Mouse (Mus musculus): ENCODE results near the gene Zfp239. TPM values are rescaled to one million over a fixed set of nuclear protein-coding genes. Genes with fewer than 3 reads are reported as not detected.

Zfp239 gene
- total and polyA plus RNA-seq, 2 experiments = 0.05 to 0.09 TPM

DNA sequence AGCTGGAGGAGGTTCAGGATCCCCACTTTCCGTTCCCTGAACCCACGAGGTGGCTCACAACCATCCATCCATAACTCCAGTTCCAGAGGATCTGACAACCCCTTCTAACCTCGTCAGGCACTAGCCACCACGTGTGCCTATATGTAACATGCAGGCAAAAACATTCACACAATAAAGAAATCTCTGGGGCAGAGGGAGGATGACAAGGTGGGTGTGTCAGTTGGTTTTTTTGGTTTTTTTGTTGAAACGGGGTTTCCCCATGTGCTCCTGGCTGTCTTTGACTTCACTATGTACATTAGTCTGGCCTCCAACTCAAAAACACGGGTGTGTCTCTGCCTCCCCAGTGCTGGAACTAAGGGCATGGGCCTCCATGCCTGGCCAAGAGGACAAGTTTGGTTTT, 28.4 kb downstream of the Zfp239 start:
- Histone ChIP-seq H3K27ac (replicated peaks; ENCODE audit: insufficient read depth, low read depth, low read length) (no peak overlapping the region), H3K36me3 (ENCODE audit: control insufficient read depth, insufficient read depth, low read length) (0 out of 2 replicates have a peak, but pooled peaks cover 2% of the 10 kb centered on the region), H3K27me3 (ENCODE audit: control insufficient read depth, insufficient read depth, low read length) (no peaks in the 10 kb centered on the region), H3K79me2 (ENCODE audit: control insufficient read depth, insufficient read depth, low read length) (no peaks in the 10 kb centered on the region), H3K9ac (ENCODE audit: low read depth, low read length) (no peak overlapping the region), H3K4me1 (ENCODE audit: control insufficient read depth, insufficient read depth, low read length) (peaks cover 9% of the 10 kb centered on the region), H3K4me3 (ENCODE audit: insufficient read depth, low read depth, low read length) (no peak overlapping the region)
- DNase-seq (ENCODE audit: extremely low read depth, low read depth, low spot score) = no peak
- TF ChIP-seq CTCF (IDR thresholded peaks at IDR 0.05; ENCODE audit: low read depth, low read length) = no peak
- no peak for TF ChIP-seq POLR2A (IDR thresholded peaks at IDR 0.05; ENCODE audit: extremely low read depth, insufficient read depth, low read length)
- WGBS = 87% methylated on average over 6 of the region's 6 CpGs

DNA sequence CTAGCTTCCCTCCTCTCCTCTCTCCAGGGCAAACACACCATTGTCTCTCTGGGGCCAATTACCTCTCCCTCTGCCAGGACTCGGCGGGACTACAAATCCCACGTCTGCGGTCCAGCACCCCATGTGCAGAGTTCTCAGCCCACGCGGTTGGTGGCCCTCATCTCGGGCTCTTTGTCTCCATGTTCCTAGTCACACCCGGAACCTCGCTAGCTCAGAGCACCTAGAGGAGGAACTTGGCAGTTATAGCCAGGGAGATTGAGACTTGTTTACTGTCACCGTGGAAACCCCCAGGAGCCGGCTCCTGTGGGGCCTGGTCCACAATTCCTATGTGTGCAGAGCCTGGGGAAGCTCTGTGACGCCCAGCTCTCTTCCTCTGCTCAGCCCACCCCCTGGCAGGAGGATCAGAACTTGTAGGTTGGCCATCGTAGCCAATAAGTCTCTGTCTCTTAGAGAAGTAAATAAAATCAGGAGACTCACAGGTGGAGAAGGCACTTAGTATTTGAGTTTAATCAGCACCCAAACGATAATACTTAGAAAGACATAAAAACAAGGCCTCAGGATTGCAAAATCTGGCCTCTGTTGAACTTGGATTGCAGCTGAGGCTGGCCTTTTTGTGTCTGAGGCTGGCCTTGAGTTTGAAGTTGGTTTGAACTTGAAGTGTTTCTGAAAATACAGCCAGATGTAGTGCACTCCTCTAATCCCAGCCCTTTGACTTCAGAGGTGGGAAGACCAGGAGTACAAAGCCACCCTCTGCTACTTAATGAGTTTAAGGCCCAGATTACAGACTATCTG, 29.7 kb downstream of the Zfp239 start:
- H3K4me3 ChIP-seq (ENCODE audit: insufficient read depth, low read depth, low read length) = no peak overlapping the region

DNA sequence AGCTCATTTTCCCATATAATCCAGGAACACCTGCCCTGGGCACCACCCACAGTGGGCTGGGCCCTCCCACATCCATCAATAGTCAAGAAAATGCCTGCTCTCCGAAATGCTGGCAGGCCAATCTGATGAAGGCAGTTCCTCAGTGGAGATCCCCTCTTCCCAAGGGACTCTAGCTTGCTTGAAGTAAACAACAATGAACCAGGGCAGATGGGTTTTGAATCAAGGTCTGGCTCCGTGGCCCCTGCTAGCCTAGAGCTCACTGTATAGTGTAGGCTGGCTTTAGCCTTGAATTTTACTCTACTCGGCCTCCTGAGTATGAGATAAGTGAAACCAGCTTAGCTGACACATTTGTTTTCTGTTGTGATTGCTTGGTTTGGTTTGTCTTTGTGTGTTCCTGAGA, 30.5 kb downstream of the Zfp239 start:
- TF ChIP-seq CTCF (IDR thresholded peaks at IDR 0.05; ENCODE audit: low read depth, low read length) = no peak
- TF ChIP-seq POLR2A (IDR thresholded peaks at IDR 0.05; ENCODE audit: extremely low read depth, insufficient read depth, low read length) = no peak
- Histone ChIP-seq H3K27me3 (ENCODE audit: control insufficient read depth, insufficient read depth, low read length) (no peaks in the 10 kb centered on the region), H3K9ac (ENCODE audit: low read depth, low read length) (no peak overlapping the region), H3K4me1 (ENCODE audit: control insufficient read depth, insufficient read depth, low read length) (peaks cover 9% of the 10 kb centered on the region), H3K36me3 (ENCODE audit: control insufficient read depth, insufficient read depth, low read length) (no peaks in the 10 kb centered on the region), H3K27ac (replicated peaks; ENCODE audit: insufficient read depth, low read depth, low read length) (no peak overlapping the region), H3K79me2 (ENCODE audit: control insufficient read depth, insufficient read depth, low read length) (no peaks in the 10 kb centered on the region), H3K4me3 (ENCODE audit: insufficient read depth, low read depth, low read length) (no peak overlapping the region)
- no peak for DNase-seq (ENCODE audit: extremely low read depth, low read depth, low spot score)
- 88% methylated on average over 3 of the region's 3 CpGs for WGBS

More for the DNA sequence above, 29.7 kb downstream of the Zfp239 start:
- H3K36me3 ChIP-seq (ENCODE audit: control insufficient read depth, insufficient read depth, low read length) = no peaks in the 10 kb centered on the region
- 41% methylated on average over 14 of the region's 14 CpGs for WGBS
- no peaks in the 10 kb centered on the region for H3K27me3 ChIP-seq (ENCODE audit: control insufficient read depth, insufficient read depth, low read length)
- no peaks in the 10 kb centered on the region for H3K79me2 ChIP-seq (ENCODE audit: control insufficient read depth, insufficient read depth, low read length)
- peak; percentile 80 for DNase-seq (ENCODE audit: extremely low read depth, low read depth, low spot score)
- H3K9ac ChIP-seq (ENCODE audit: low read depth, low read length) = peak overlapping the region; percentile 39; the same call in 1 of the 2 replicates
- TF ChIP-seq POLR2A (IDR thresholded peaks at IDR 0.05; ENCODE audit: extremely low read depth, insufficient read depth, low read length) (no peak), CTCF (IDR thresholded peaks at IDR 0.05; ENCODE audit: low read depth, low read length) (no peak)
- peak overlapping the region; percentile 82 for H3K27ac ChIP-seq (replicated peaks; ENCODE audit: insufficient read depth, low read depth, low read length)
- peaks cover 9% of the 10 kb centered on the region for H3K4me1 ChIP-seq (ENCODE audit: control insufficient read depth, insufficient read depth, low read length)

DNA sequence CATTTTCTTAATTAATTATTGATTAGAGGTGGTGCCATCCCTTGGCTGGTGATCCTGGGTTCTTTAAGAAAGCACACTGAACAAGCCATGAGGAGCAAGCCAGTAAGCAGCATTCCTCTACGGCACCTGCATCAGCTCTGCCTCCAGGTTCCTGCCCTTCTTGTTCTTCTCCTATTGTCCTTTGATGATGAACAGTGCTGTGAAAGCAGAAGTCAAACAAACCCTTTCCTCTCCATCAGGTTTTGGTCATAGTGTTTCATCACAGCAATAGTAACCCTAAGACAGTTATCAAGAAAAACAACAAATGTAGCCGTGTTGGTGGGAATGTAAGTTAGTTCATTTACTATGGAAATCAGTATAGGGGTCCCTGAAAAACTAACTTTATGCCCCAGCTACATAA, 31.5 kb downstream of the Zfp239 start:
- Histone ChIP-seq H3K27me3 (ENCODE audit: control insufficient read depth, insufficient read depth, low read length) (no peaks in the 10 kb centered on the region), H3K9ac (ENCODE audit: low read depth, low read length) (no peak overlapping the region), H3K79me2 (ENCODE audit: control insufficient read depth, insufficient read depth, low read length) (no peaks in the 10 kb centered on the region), H3K27ac (replicated peaks; ENCODE audit: insufficient read depth, low read depth, low read length) (no peak overlapping the region), H3K4me3 (ENCODE audit: insufficient read depth, low read depth, low read length) (no peak overlapping the region), H3K36me3 (ENCODE audit: control insufficient read depth, insufficient read depth, low read length) (no peaks in the 10 kb centered on the region), H3K4me1 (ENCODE audit: control insufficient read depth, insufficient read depth, low read length) (peaks cover 9% of the 10 kb centered on the region)
- 87% methylated on average over 2 of the region's 2 CpGs for WGBS
- no peak for DNase-seq (ENCODE audit: extremely low read depth, low read depth, low spot score)
- TF ChIP-seq POLR2A (IDR thresholded peaks at IDR 0.05; ENCODE audit: extremely low read depth, insufficient read depth, low read length) = no peak
- no peak for TF ChIP-seq CTCF (IDR thresholded peaks at IDR 0.05; ENCODE audit: low read depth, low read length)

DNA sequence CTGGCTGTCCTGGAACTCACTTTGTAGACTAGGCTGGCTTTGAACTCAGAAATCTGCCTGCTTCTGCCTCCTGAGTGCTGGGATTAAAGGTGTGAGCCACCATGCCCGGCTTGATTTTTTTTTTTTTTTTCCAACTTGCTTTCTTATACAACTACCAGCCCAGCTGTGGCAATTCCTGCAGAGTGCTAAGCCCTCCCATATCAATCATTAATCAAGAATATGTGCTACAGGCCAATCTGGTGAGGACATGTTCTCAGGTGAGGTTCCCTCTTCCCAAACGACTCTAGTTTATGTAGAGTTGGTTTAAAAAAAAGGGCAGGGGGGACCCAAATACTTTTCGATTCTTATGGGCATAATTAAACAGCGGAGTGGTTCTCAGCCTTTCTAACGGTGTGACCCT, 35.9 kb downstream of the Zfp239 start:
- Histone ChIP-seq H3K27ac (replicated peaks; ENCODE audit: insufficient read depth, low read depth, low read length) (0 out of 2 replicates have a peak overlapping the region, but pooled peaks have one; percentile 0), H3K36me3 (ENCODE audit: control insufficient read depth, insufficient read depth, low read length) (no peaks in the 10 kb centered on the region), H3K9ac (ENCODE audit: low read depth, low read length) (no peak overlapping the region), H3K4me1 (ENCODE audit: control insufficient read depth, insufficient read depth, low read length) (no peaks in the 10 kb centered on the region), H3K27me3 (ENCODE audit: control insufficient read depth, insufficient read depth, low read length) (no peaks in the 10 kb centered on the region), H3K79me2 (ENCODE audit: control insufficient read depth, insufficient read depth, low read length) (no peaks in the 10 kb centered on the region), H3K4me3 (ENCODE audit: insufficient read depth, low read depth, low read length) (no peak overlapping the region)
- TF ChIP-seq POLR2A (IDR thresholded peaks at IDR 0.05; ENCODE audit: extremely low read depth, insufficient read depth, low read length) = no peak
- no peak for TF ChIP-seq CTCF (IDR thresholded peaks at IDR 0.05; ENCODE audit: low read depth, low read length)
- 50% methylated on average over 5 of the region's 5 CpGs for WGBS
- DNase-seq (ENCODE audit: extremely low read depth, low read depth, low spot score) = peak; percentile 91
